Mouse (Mus musculus) CH12.LX (cell line): ENCODE results near the gene Cebpa. TPM values are rescaled to one million over a fixed set of nuclear protein-coding genes. Genes with fewer than 3 reads are reported as not detected.

Source experiments
- DNase-seq: peaks from one replicate; pipeline ENCODE4 v3.0.0-alpha.2; 2013; ENCODE audit errors: extremely low read depth
- H3K27ac ChIP-seq: 2 replicates; pipeline ENCODE4 v1.5.1; 2012; ENCODE audit warnings: low read depth, mild to moderate bottlenecking, control low read depth, moderate library complexity; ENCODE audit not compliant: insufficient read depth
- H3K27me3 ChIP-seq: replicated peaks from 2 replicates; pipeline ENCODE3; 2012; ENCODE audit warnings: inconsistent platforms
- H3K36me3 ChIP-seq, 2 experiments: replicated peaks in 1 of 2; 2 replicates each; pipeline versions ENCODE3 to v1.6.1; 2012; ENCODE audit warnings: inconsistent platforms in 1 of 2, low read length in 1 of 2, mild to moderate bottlenecking in 1 of 2, mixed read lengths in 1 of 2, moderate library complexity in 1 of 2; ENCODE audit not compliant: control insufficient read depth in 1 of 2, insufficient read depth in 1 of 2
- H3K4me1 ChIP-seq, 2 experiments: 2 replicates each; pipeline ENCODE4 v1.6.1; 2012; ENCODE audit warnings: inconsistent platforms in 1 of 2, moderate library complexity in 1 of 2; ENCODE audit not compliant: insufficient read depth in 2 of 2, control insufficient read depth in 1 of 2
- H3K4me2 ChIP-seq: 2 replicates; pipeline ENCODE4 v1.6.1; 2012; ENCODE audit warnings: low read depth, mild to moderate bottlenecking, control low read depth; ENCODE audit not compliant: poor library complexity, insufficient read depth, severe bottlenecking
- H3K4me3 ChIP-seq, 3 experiments: fragments of 150-350 bp in 1 of 3; sonication (generic) in 1 of 3; replicated peaks in 1 of 3; 2 replicates each; pipeline versions ENCODE3 to v1.5.1; 2011 to 2012; ENCODE audit warnings: low read depth in 2 of 3, low read length in 2 of 3, mild to moderate bottlenecking in 2 of 3, moderate library complexity in 2 of 3, control low read depth in 1 of 3, improper control_type of control experiment in 1 of 3, inconsistent platforms in 1 of 3, mixed read lengths in 1 of 3; ENCODE audit not compliant: poor library complexity in 1 of 3
- H3K79me2 ChIP-seq: replicated peaks from 2 replicates; pipeline ENCODE4 v1.6.1; 2012; ENCODE audit warnings: mild to moderate bottlenecking, moderate library complexity; ENCODE audit not compliant: control insufficient read depth, poor library complexity, insufficient read depth, severe bottlenecking; ENCODE audit errors: extremely low read depth
- H3K9ac ChIP-seq: 2 replicates; pipeline ENCODE4 v1.6.1; 2012; ENCODE audit warnings: low read depth, mild to moderate bottlenecking, control low read depth, moderate library complexity; ENCODE audit not compliant: insufficient read depth
- H3K9me3 ChIP-seq: replicated peaks from 2 replicates; pipeline ENCODE3; 2012; ENCODE audit warnings: low read length, inconsistent platforms, mixed read lengths
- BHLHE40 ChIP-seq: IDR thresholded peaks from 2 replicates; pipeline ENCODE4 v1.6.1; 2011; ENCODE audit warnings: mild to moderate bottlenecking, low read depth, low read length, improper control_type of control experiment
- E2F4 ChIP-seq: IDR thresholded peaks from 2 replicates; pipeline ENCODE4 v1.6.1; 2011; ENCODE audit warnings: low read depth, low read length, improper control_type of control experiment; ENCODE audit not compliant: insufficient replicate concordance
- ETS1 ChIP-seq: conservative IDR thresholded peaks from 2 replicates; pipeline ENCODE4 v1.6.1; 2012; ENCODE audit warnings: low read depth, mild to moderate bottlenecking, inconsistent platforms, low read length, improper control_type of control experiment, moderate library complexity
- HCFC1 ChIP-seq: IDR thresholded peaks from 2 replicates; pipeline ENCODE4 v1.6.1; 2012; ENCODE audit warnings: low read depth, mild to moderate bottlenecking, inconsistent platforms, low read length, improper control_type of control experiment
- IRF4 ChIP-seq: IDR thresholded peaks from 2 replicates; pipeline ENCODE4 v1.6.1; 2014; ENCODE audit warnings: low read depth, mild to moderate bottlenecking, inconsistent platforms, low read length, improper control_type of control experiment
- JUND ChIP-seq: conservative IDR thresholded peaks from 2 replicates; pipeline ENCODE4 v1.6.1; 2011; ENCODE audit warnings: low read depth, low read length, improper control_type of control experiment
- POLR2A ChIP-seq: IDR thresholded peaks from 2 replicates; pipeline ENCODE4 v1.6.1; 2011; ENCODE audit warnings: low read depth, mild to moderate bottlenecking, improper control_type of control experiment, low read length
- POLR2AphosphoS2 ChIP-seq: IDR thresholded peaks from 2 replicates; pipeline ENCODE4 v1.6.1; 2011; ENCODE audit warnings: low read depth, low read length, improper control_type of control experiment
- RAD21 ChIP-seq: IDR thresholded peaks from 2 replicates; pipeline ENCODE4 v1.6.1; 2011; ENCODE audit warnings: low read depth, mild to moderate bottlenecking, low read length, improper control_type of control experiment, moderate library complexity
- TBP ChIP-seq: conservative IDR thresholded peaks from 2 replicates; pipeline ENCODE4 v1.6.1; 2011; ENCODE audit warnings: low read depth, low read length, improper control_type of control experiment
- TCF12 ChIP-seq: IDR thresholded peaks from 2 replicates; pipeline ENCODE4 v1.6.1; 2014; ENCODE audit warnings: low read depth, mild to moderate bottlenecking, inconsistent platforms, low read length, improper control_type of control experiment
- USF1 ChIP-seq: IDR thresholded peaks from 2 replicates; pipeline ENCODE4 v1.6.1; 2014; ENCODE audit warnings: low read depth, mild to moderate bottlenecking, inconsistent platforms, low read length, improper control_type of control experiment
- ZC3H11A ChIP-seq: IDR thresholded peaks from 2 replicates; pipeline ENCODE4 v1.6.1; 2012; ENCODE audit warnings: low read depth, mild to moderate bottlenecking, inconsistent platforms, low read length, improper control_type of control experiment
- ZMIZ1 ChIP-seq: IDR thresholded peaks from 2 replicates; pipeline ENCODE4 v1.6.1; 2012; ENCODE audit warnings: low read depth, mild to moderate bottlenecking, inconsistent platforms, low read length, improper control_type of control experiment
- ZNF384 ChIP-seq: IDR thresholded peaks from 2 replicates; pipeline ENCODE4 v1.6.1; 2012; ENCODE audit warnings: low read depth, low read length, improper control_type of control experiment, inconsistent platforms
- dilution Hi-C: fragments of 300-500 bp; cut with MboI; formaldehyde crosslinking; loops from 2 replicates; pipeline ENCODE4 v1.14.3; 2020; ENCODE audit warnings: low sequenced_read_pairs; ENCODE audit not compliant: extremely low pct_unique_long_range_greater_than_20kb, extremely low pct_ligation_motif_present
- in situ Hi-C: fragments of 300-500 bp; cut with MboI; formaldehyde crosslinking; loops from 3 replicates; pipeline ENCODE4 v1.14.3; 2019; ENCODE audit warnings: low sequenced_read_pairs, low pct_ligation_motif_present, low pct_unique_long_range_greater_than_20kb, mixed read lengths
- polyA plus RNA-seq: library from polyadenylated mRNA; unstranded; fragments of >175 nt; gene quantifications from 2 replicates; pipeline ENCODE4 v1.2.1, GENCODE M21; 2012; ENCODE audit warnings: low read depth; ENCODE audit not compliant: insufficient read length
- total RNA-seq, 2 experiments: library from RNA; depleted of rRNA; stranded (reverse); fragments of 300-350 nt in 1 of 2; fragments of >200 nt in 1 of 2; gene quantifications; 2 replicates each; pipeline ENCODE4 v1.2.3; 2012 to 2014

Cebpa gene
- total and polyA plus RNA-seq, 3 experiments = not detected

- in situ Hi-C loops = no loop called here
- dilution Hi-C loops = no loop called here
- peaks cover 2 to 6% of the 10 kb centered on the region in 2 experiments; a peak in 1 of 4 replicates for H3K4me1 ChIP-seq
These were observed 10.4 kb upstream of the Cebpa start for GRCm38 (mm10) chr7:35108663-35109062.

GRCm38 (mm10) chr7:35113136-35113535 lies 6.0 kb upstream of the Cebpa start:
- Histone ChIP-seq H3K4me1 (no peaks in the 10 kb centered on the region), H3K27me3 (no peaks in the 10 kb centered on the region), H3K27ac (no peak overlapping the region), H3K4me3 (no peak overlapping the region), H3K4me2 (no peak overlapping the region), H3K9me3 (peaks cover under 1% of the 10 kb centered on the region), H3K36me3 (no peaks in the 10 kb centered on the region), H3K79me2 (no peaks in the 10 kb centered on the region), H3K9ac (no peak overlapping the region)
- TF ChIP-seq ZMIZ1 (no peak), ETS1 (no peak), E2F4 (no peak), TCF12 (no peak), RAD21 (no peak), POLR2AphosphoS2 (no peak), ZNF384 (no peak), POLR2A (no peak), HCFC1 (no peak), JUND (no peak)
- dilution Hi-C loops = no loop called here
- in situ Hi-C loops = no loop called here
- no peak for DNase-seq

More at GRCm38 (mm10) chr7:35108663-35109062, 10.4 kb upstream of the Cebpa start:
- Histone ChIP-seq H3K27me3 (no peaks in the 10 kb centered on the region), H3K27ac (no peak overlapping the region), H3K36me3 (no peaks in the 10 kb centered on the region), H3K4me2 (no peak overlapping the region; the same call in 1 of the 2 replicates), H3K79me2 (no peaks in the 10 kb centered on the region), H3K9me3 (no peaks in the 10 kb centered on the region), H3K9ac (no peak overlapping the region)
- TF ChIP-seq TBP (no peak), IRF4 (0 out of 2 replicates have a peak, but pooled peaks have one; percentile 27), BHLHE40 (0 out of 2 replicates have a peak, but pooled peaks have one; percentile 23)
- TF ChIP-seq, all 38 proteins: peak for 2
- DNase-seq = no peak
- no peak overlapping the region for H3K4me3 ChIP-seq

- dilution Hi-C loops (no loop called here), in situ Hi-C loops (no loop called here)
- Histone ChIP-seq H3K79me2 (no peaks in the 10 kb centered on the region), H3K4me3 (no peak overlapping the region), H3K4me2 (no peak overlapping the region), H3K9ac (no peak overlapping the region), H3K27me3 (no peaks in the 10 kb centered on the region), H3K4me1 (no peaks in the 10 kb centered on the region), H3K27ac (no peak overlapping the region), H3K36me3 (no peaks in the 10 kb centered on the region), H3K9me3 (peaks cover 6% of the 10 kb centered on the region)
- no peak for DNase-seq
- TF ChIP-seq ZC3H11A (no peak), USF1 (no peak), JUND (no peak)
These were observed 5.4 kb upstream of the Cebpa start for GRCm38 (mm10) chr7:35113721-35114120.
